Mouse (Mus musculus) stomach, postnatal 0 days (tissue): ENCODE data around the gene Reep3.

Source experiments
- CTCF ChIP-seq: IDR thresholded peaks from 2 replicates; pipeline ENCODE4 v1.5.1; 2016; ENCODE audit warnings: antibody characterized with exemption, low read depth, mild to moderate bottlenecking, moderate library complexity
- EP300 ChIP-seq: optimal IDR thresholded peaks from 2 replicates; pipeline ENCODE3; 2016; ENCODE audit warnings: antibody characterized with exemption

- TF ChIP-seq CTCF (no peak), EP300 (no peak)
Observed at GRCm38 (mm10) chr10:66973274-66973673, 123.5 kb downstream of the Reep3 start.
